Mouse (Mus musculus): ENCODE data around the gene Tap1.

DNA sequence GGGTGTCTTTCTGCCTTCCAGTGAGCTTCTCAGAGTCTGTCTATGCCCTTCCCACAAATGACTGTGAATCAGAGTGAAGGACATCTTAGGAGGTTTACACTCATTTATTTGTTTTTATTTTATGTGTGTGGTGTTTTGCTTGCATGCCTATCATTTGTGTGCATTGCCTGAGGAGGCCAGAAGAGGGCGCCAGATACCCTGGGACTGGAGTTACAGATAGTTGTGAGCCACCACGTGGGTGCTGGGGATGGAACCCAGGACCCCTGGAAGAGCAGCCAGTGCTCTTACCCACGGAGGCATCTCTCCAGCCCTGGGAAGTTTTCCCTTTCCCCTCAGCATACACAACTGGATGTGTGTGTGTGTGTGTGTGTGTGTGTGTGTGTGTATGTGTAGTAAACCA, 22.3 kb downstream of the Tap1 start:
- TF ChIP-seq POLR2A (IDR thresholded peaks at IDR 0.05; ENCODE audit: borderline replicate concordance, control insufficient read depth, low read depth, low read length) (no peak), CTCF (IDR thresholded peaks at IDR 0.05; ENCODE audit: control insufficient read depth, insufficient read depth, low read length) (peak; percentile 64)
